Mouse (Mus musculus): ENCODE data around the gene Slx4ip. TPM values are rescaled to one million over a fixed set of nuclear protein-coding genes. Genes with fewer than 3 reads are reported as not detected.
A peak's percentile ranks its signal among the peaks of the same experiment; 100 is the strongest.

Gene Slx4ip
- polyA plus RNA-seq, 1 experiment from 2014 or later: 6.1 TPM

GRCm38 (mm10) chr2:136921003-136921408 lies 30.0 kb downstream of the Slx4ip start:
- Histone ChIP-seq H3K9ac (ENCODE audit: low read depth, low read length) (no peak overlapping the region), H3K36me3 (ENCODE audit: control insufficient read depth, insufficient read depth, low read length) (no peaks in the 10 kb centered on the region), H3K4me3 (ENCODE audit: low read depth, low read length) (no peak overlapping the region), H3K4me2 (ENCODE audit: low read depth, low read length) (no peak overlapping the region), H3K27ac (replicated peaks; ENCODE audit: low read depth, low read length) (no peak overlapping the region), H3K27me3 (replicated peaks; ENCODE audit: control insufficient read depth, insufficient read depth, low read length) (no peaks in the 10 kb centered on the region), H3K9me3 (ENCODE audit: control insufficient read depth, low read length) (no peaks in the 10 kb centered on the region), H3K4me1 (ENCODE audit: control insufficient read depth, insufficient read depth, low read length) (peaks cover 5% of the 10 kb centered on the region; the same call in 1 of the 2 replicates)
- ATAC-seq (ENCODE audit: low read depth) (0 out of 2 replicates have a peak, but pooled peaks have one; percentile 15), DNase-seq (ENCODE audit: low spot score) (peak; percentile 35)
- WGBS: 65% methylated on average over 4 of the region's 4 CpGs

DNA sequence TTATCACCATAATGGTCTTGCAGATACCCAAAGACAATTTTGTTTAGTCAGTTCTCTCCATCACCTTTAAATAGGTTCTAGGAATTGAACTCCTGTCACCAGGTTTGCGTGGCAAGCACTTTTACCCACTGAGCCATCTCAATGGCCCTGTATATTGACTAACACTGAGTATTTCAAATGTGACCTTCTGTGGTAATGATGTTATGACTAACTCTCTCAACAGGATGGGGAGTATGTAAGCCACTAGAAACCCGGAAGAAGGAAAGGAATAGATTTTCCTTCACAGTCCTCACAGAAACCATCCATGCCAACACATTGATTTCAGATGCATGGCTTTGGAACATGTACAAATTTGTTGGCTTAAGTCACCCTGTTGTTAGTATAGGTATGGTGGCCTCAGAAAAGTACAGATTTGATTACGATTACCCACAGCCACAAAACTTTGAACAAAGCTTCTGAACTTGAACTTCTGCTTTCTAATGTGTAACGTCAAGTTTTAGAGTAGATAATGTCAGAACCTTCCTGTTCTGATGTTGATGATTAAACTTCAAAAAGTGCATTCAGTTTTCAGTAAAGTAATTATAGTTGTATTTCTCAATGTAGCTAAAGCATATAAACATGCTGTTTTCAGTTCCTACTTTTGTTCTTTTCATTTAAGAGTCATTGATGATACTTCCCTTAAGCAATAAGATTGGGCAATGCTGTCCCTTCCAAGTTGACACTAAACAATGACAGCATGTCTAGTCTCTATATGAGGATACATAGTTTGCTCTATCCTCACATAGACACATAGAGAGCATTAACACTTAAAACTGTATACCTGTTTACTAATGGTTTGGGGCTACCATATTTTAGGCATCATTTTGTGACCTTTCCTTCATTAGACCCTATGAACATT lies 45.6 kb downstream of the Slx4ip start:
- H3K9me3 ChIP-seq (ENCODE audit: control insufficient read depth, low read length): no peaks in the 10 kb centered on the region
- ATAC-seq (ENCODE audit: low read depth) (no peak), DNase-seq (ENCODE audit: low spot score) (no peak)
- H3K27ac ChIP-seq (replicated peaks; ENCODE audit: low read depth, low read length): no peak overlapping the region
- no peaks in the 10 kb centered on the region for H3K27me3 ChIP-seq (replicated peaks; ENCODE audit: control insufficient read depth, insufficient read depth, low read length)
- H3K4me1 ChIP-seq (ENCODE audit: control insufficient read depth, insufficient read depth, low read length): no peaks in the 10 kb centered on the region
- no peak overlapping the region for H3K4me2 ChIP-seq (ENCODE audit: low read depth, low read length)
- WGBS: 89% methylated on average over 4 of the region's 4 CpGs
- no peak overlapping the region for H3K4me3 ChIP-seq (ENCODE audit: low read depth, low read length)
- no peaks in the 10 kb centered on the region for H3K36me3 ChIP-seq (ENCODE audit: control insufficient read depth, insufficient read depth, low read length)
- no peak overlapping the region for H3K9ac ChIP-seq (ENCODE audit: low read depth, low read length)

- Histone ChIP-seq H3K36me3 (ENCODE audit: control insufficient read depth, insufficient read depth, low read length) (no peaks in the 10 kb centered on the region), H3K4me1 (ENCODE audit: control insufficient read depth, insufficient read depth, low read length) (no peaks in the 10 kb centered on the region), H3K27ac (replicated peaks; ENCODE audit: low read depth, low read length) (no peak overlapping the region), H3K9ac (ENCODE audit: low read depth, low read length) (no peak overlapping the region), H3K4me2 (ENCODE audit: low read depth, low read length) (no peak overlapping the region), H3K9me3 (ENCODE audit: control insufficient read depth, low read length) (no peaks in the 10 kb centered on the region), H3K4me3 (ENCODE audit: low read depth, low read length) (no peak overlapping the region), H3K27me3 (replicated peaks; ENCODE audit: control insufficient read depth, insufficient read depth, low read length) (no peaks in the 10 kb centered on the region)
- no peak for ATAC-seq (ENCODE audit: low read depth)
- DNase-seq (ENCODE audit: low spot score): no peak
- WGBS: 77% methylated on average over 1 of the region's 1 CpGs
Measured at GRCm38 (mm10) chr2:136938249-136938648, 47.2 kb downstream of the Slx4ip start.

GRCm38 (mm10) chr2:136946297-136946696 lies 55.3 kb downstream of the Slx4ip start:
- WGBS: 78% methylated on average over 5 of the region's 5 CpGs
- H3K4me1 ChIP-seq (ENCODE audit: control insufficient read depth, insufficient read depth, low read length): peaks cover 21% of the 10 kb centered on the region
- no peaks in the 10 kb centered on the region for H3K9me3 ChIP-seq (ENCODE audit: control insufficient read depth, low read length)
- ATAC-seq (ENCODE audit: low read depth): no peak
- H3K36me3 ChIP-seq (ENCODE audit: control insufficient read depth, insufficient read depth, low read length): no peaks in the 10 kb centered on the region
- no peak overlapping the region for H3K4me2 ChIP-seq (ENCODE audit: low read depth, low read length)
- no peaks in the 10 kb centered on the region for H3K27me3 ChIP-seq (replicated peaks; ENCODE audit: control insufficient read depth, insufficient read depth, low read length)
- no peak overlapping the region for H3K9ac ChIP-seq (ENCODE audit: low read depth, low read length)
- H3K4me3 ChIP-seq (ENCODE audit: low read depth, low read length): no peak overlapping the region
- DNase-seq (ENCODE audit: low spot score): no peak
- no peak overlapping the region for H3K27ac ChIP-seq (replicated peaks; ENCODE audit: low read depth, low read length)

- Histone ChIP-seq H3K27me3 (replicated peaks; ENCODE audit: control insufficient read depth, insufficient read depth, low read length) (no peaks in the 10 kb centered on the region), H3K9me3 (ENCODE audit: control insufficient read depth, low read length) (no peaks in the 10 kb centered on the region), H3K4me1 (ENCODE audit: control insufficient read depth, insufficient read depth, low read length) (peaks cover 21% of the 10 kb centered on the region), H3K9ac (ENCODE audit: low read depth, low read length) (no peak overlapping the region), H3K27ac (replicated peaks; ENCODE audit: low read depth, low read length) (peak overlapping the region; percentile 44; the same call in 1 of the 2 replicates), H3K4me2 (ENCODE audit: low read depth, low read length) (no peak overlapping the region), H3K4me3 (ENCODE audit: low read depth, low read length) (no peak overlapping the region), H3K36me3 (ENCODE audit: control insufficient read depth, insufficient read depth, low read length) (no peaks in the 10 kb centered on the region)
- DNase-seq (ENCODE audit: low spot score): peak; percentile 59
- peak; percentile 41; the same call in 1 of the 2 replicates for ATAC-seq (ENCODE audit: low read depth)
- 53% methylated on average over 4 of the region's 4 CpGs for WGBS
Measured at GRCm38 (mm10) chr2:136947500-136947899, 56.5 kb downstream of the Slx4ip start.

DNA sequence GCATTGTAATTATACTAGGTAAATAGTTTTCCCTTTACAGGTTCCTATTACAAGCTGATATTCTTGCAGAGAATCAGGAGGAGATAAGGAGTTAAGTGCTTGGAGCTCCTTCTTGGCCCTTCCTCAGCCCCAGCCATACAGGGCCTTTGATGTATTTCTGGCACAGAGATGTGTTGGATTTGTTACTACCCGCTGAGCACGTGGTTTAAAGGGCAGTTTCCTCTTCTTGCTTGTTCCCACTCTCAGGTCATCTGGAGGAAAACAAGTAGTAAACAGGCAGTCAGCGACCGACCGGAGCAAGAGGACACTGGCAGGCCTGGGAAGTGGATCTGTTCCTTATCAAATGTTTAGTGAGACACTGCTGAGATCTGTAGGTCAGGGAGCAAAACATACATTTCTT lies 56.9 kb downstream of the Slx4ip start:
- Histone ChIP-seq H3K9ac (ENCODE audit: low read depth, low read length) (no peak overlapping the region), H3K27ac (replicated peaks; ENCODE audit: low read depth, low read length) (no peak overlapping the region; the same call in 1 of the 2 replicates)
- DNase-seq (ENCODE audit: low spot score): peak; percentile 34

GRCm38 (mm10) chr2:136952238-136952637 lies 61.2 kb downstream of the Slx4ip start:
- no peaks in the 10 kb centered on the region for H3K36me3 ChIP-seq (ENCODE audit: control insufficient read depth, insufficient read depth, low read length)
- ATAC-seq (ENCODE audit: low read depth) (no peak), DNase-seq (ENCODE audit: low spot score) (no peak)
- no peak overlapping the region for H3K4me2 ChIP-seq (ENCODE audit: low read depth, low read length)
- no peak overlapping the region for H3K27ac ChIP-seq (replicated peaks; ENCODE audit: low read depth, low read length)
- WGBS: 56% methylated on average over 1 of the region's 1 CpGs
- H3K4me1 ChIP-seq (ENCODE audit: control insufficient read depth, insufficient read depth, low read length): peaks cover 23% of the 10 kb centered on the region
- H3K4me3 ChIP-seq (ENCODE audit: low read depth, low read length): no peak overlapping the region
- H3K9me3 ChIP-seq (ENCODE audit: control insufficient read depth, low read length): no peaks in the 10 kb centered on the region
- no peaks in the 10 kb centered on the region for H3K27me3 ChIP-seq (replicated peaks; ENCODE audit: control insufficient read depth, insufficient read depth, low read length)
- no peak overlapping the region for H3K9ac ChIP-seq (ENCODE audit: low read depth, low read length)

More for the DNA sequence above, 56.9 kb downstream of the Slx4ip start:
- Histone ChIP-seq H3K4me3 (ENCODE audit: low read depth, low read length) (no peak overlapping the region), H3K9me3 (ENCODE audit: control insufficient read depth, low read length) (no peaks in the 10 kb centered on the region), H3K4me1 (ENCODE audit: control insufficient read depth, insufficient read depth, low read length) (peaks cover 21% of the 10 kb centered on the region), H3K36me3 (ENCODE audit: control insufficient read depth, insufficient read depth, low read length) (no peaks in the 10 kb centered on the region), H3K4me2 (ENCODE audit: low read depth, low read length) (no peak overlapping the region), H3K27me3 (replicated peaks; ENCODE audit: control insufficient read depth, insufficient read depth, low read length) (no peaks in the 10 kb centered on the region)
- ATAC-seq (ENCODE audit: low read depth): no peak
- 28% methylated on average over 5 of the region's 5 CpGs for WGBS

DNA sequence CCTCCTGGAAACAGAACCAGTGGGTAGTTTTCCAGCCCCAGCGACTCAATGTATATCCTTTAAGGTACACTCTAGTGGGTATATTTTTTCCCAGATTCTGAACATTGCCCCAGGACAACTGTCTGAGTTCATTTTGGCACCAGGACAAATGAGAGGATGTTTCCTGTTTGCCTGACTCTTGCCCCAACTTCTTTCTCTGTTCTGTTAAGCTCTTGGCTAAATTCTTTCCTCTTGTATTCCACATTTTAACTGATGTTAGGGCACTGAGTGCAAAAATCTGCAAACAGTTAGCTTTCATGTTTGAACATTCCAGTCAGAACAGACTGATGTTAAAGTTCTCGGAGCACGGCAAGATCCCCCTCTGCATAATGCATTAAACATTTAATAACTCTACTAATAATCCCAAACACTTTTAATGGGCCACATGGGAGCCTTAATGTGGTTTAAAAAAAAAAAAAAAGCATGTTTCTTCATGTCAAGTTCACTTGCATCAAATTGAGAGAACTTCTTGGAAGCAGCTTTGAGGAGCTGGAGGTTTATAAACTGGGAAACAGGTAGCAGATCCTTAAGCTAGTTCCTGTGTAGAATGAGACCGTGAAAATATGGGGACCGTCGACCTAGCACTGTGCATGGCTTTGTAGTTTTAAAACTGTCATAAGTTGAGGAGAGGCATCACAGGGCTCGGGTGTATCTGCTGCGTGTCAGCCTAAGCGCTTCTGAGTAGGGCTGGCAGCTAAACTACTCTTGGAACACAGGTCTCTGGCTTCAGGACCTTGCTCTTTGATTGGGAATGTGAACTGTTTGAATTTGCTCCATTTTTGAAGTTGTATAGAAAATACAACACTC lies 64.9 kb downstream of the Slx4ip start:
- H3K36me3 ChIP-seq (ENCODE audit: control insufficient read depth, insufficient read depth, low read length): no peaks in the 10 kb centered on the region
- DNase-seq (ENCODE audit: low spot score) (peak; percentile 52), ATAC-seq (ENCODE audit: low read depth) (peak; percentile 55; the same call in 1 of the 2 replicates)
- H3K27ac ChIP-seq (replicated peaks; ENCODE audit: low read depth, low read length): no peak overlapping the region; the same call in 1 of the 2 replicates
- no peak overlapping the region for H3K4me3 ChIP-seq (ENCODE audit: low read depth, low read length)
- no peaks in the 10 kb centered on the region for H3K9me3 ChIP-seq (ENCODE audit: control insufficient read depth, low read length)
- no peak overlapping the region for H3K9ac ChIP-seq (ENCODE audit: low read depth, low read length)
- no peak overlapping the region for H3K4me2 ChIP-seq (ENCODE audit: low read depth, low read length)
- no peaks in the 10 kb centered on the region for H3K27me3 ChIP-seq (replicated peaks; ENCODE audit: control insufficient read depth, insufficient read depth, low read length)
- H3K4me1 ChIP-seq (ENCODE audit: control insufficient read depth, insufficient read depth, low read length): peaks cover 10% of the 10 kb centered on the region
- WGBS: 30% methylated on average over 9 of the region's 9 CpGs
